Mouse (Mus musculus) megakaryocyte progenitor cell, adult 5-6 weeks (primary cell): Measurements from ENCODE around the gene Ska3. TPM values are rescaled to one million over a fixed set of nuclear protein-coding genes. Genes with fewer than 3 reads are reported as not detected.
"Not testable (repeated sequence)": the region's sequence is repeated elsewhere in the genome, so short reads cannot be mapped to it uniquely, and the experiment has no call there.

Experiments
- ATAC-seq: replicated peaks from 2 replicates; pipeline ENCODE4 v1.8.0; 2016; ENCODE audit warnings: mild to moderate bottlenecking, moderate TSS enrichment, inconsistent platforms; ENCODE audit not compliant: poor library complexity
- total RNA-seq, 2 experiments: library from RNA; stranded (forward) in 1 of 2; stranded (reverse) in 1 of 2; fragments of 157-497, 149-512 nt in 1 of 2; fragments of 200-1000 nt in 1 of 2; gene quantifications; 2 replicates each; pipeline versions ENCODE4 v1.2.3 to v1.2.4; 2015 to 2017

Gene Ska3
- 34.8 and 40.9 TPM in 2 replicates for total RNA-seq (2015)
- total RNA-seq (2017) = 27.3 and 42.0 TPM in 2 replicates

DNA sequence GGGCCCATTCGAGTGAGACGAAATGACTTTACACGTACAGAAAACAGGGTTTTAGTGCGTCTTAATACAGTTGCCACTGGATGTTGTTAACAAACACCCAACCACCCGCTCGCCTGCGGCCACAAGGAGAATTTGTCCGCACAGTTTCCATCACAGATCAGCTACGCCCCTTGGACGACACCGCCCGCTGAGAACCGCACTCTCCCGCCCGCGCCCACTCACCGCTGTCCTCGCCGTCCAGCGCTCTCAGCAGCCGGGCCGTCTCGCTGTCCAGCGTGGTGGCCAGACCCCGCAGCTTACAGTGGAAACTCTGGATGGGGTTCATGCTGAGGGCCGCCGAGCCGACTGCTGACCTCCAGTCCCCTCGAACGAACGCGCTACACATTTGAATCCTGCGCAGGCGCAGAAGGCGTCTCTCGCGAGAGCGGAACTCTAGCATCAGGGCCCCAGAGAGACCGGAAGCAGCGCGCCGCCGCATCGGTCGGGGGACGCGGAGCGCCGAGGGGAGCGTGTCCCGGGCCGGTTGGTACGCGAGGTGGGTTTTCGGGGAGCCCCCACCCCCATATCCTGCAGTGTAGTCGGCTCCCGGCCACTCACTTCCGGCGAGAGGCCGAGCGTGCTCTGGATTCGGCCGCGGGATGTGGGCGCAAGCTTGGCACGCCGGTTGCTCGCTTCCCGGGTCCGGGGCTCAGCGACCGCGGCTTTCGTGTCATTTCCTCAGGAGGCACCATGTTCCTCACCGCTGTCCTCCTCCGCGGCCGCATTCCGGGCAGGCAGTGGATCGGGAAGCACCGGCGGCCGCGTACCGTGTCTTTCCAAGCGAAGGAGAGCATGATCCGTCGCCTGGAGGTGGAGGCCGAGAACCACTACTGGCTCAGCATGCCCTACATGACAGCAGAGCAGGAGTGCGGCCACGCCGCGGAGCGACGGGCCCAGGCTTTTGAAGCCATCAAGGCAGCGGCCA lies at the start of gene Ska3, which contains the start of gene Mrpl57:
Ska3 (minus strand) TSS at position 398 of the 964 bp plus-strand sequence.
Mrpl57 (plus strand) TSS at position 447 of the 964 bp plus-strand sequence.
- ATAC-seq = peak; percentile 88

DNA sequence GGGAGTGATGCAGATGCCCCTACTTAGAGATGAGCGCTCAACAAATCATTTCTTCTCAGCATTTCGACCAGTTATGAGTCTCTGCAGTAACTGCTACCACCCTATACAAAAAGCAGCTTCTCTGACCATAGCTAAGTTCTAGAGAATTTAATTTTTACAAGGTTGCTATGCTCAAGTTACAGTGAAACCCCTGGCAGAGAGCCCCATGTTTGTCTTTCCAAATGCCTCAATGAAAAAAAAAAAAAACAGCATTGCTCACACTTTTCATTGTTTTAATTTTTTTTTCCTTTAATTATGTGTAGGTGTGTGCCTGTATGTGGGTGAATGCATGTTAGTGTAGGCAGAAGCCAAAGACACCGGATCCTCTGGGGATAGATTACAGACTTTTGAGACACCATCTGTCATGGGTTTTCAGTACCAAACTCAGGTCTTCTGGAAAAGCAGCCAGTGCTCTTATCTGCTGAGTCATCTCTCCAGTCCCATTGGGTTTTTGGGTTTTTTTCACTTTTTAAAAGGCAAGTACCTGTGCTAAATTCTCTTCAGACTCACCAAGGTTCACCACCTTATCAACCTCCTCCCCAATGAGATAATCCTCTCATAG lies 40.8 kb upstream of the Ska3 start:
- no peak for ATAC-seq

GRCm38 (mm10) chr14:57865256-57865655 lies 39.3 kb upstream of the Ska3 start:
- ATAC-seq = no peak

- ATAC-seq = no peak
Observed at GRCm38 (mm10) chr14:57863129-57863528, 37.1 kb upstream of the Ska3 start.

DNA sequence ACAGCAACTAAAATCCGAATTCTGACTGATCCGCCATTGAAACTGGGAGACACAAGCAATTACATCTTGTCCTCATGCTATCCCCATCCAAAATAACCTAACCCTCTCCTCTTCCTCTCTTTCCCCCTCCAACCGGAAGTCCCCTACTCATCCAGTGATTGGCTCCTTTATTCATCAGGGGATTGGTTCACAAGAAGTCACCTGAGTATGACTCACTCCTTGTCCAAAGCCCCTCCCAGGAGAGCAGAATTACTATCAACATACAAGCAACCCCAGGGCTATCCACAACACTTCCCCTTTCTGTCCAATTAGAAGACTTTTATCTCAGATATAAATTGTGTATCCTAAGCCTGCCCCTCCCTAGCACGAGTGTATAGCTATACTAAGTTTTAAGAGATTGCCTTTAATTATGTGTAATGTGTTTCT lies 36.0 kb upstream of the Ska3 start:
- peak; percentile 61 for ATAC-seq

DNA sequence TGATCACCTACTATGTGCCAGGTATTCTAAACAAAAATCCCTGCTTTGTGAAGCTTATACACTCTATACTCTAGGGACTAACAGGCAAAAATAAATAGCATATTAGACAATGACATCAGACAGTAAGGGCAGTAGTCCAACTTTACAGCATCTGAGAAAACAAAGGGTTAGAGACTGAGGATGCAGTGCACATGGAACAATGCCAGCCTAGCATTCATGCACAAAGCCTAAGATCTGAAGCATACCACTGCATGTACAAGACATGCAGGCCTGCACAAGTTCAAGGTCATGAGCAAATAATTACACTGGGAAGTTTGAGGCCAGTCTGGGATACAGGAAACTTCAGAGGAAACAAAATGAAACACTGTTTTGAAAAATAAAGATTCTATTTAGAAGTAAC lies 33.5 kb upstream of the Ska3 start:
- no peak for ATAC-seq

- ATAC-seq = no peak
Observed at GRCm38 (mm10) chr14:57858601-57859000, 32.6 kb upstream of the Ska3 start.

- ATAC-seq = not testable (repeated sequence)
Observed at GRCm38 (mm10) chr14:57856037-57856436, 30.1 kb upstream of the Ska3 start.

DNA sequence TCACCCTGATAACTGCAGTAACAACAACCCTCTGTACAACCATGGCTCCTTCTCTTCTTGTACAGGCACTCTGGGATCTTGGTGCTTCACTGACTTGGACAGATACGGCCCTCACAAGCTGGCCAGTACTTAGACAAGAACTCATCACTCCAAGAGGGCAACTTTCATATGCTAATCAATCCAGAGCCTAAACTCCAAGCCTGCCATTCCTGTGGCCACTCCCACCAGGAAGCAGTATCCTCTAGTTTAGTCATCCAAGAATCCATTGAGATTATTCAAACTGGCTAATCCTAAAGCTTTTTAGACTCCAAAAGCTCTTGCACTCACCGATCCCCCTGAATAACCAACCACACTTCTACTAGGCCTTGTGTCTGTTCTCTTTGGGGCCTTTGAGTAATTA lies 27.0 kb upstream of the Ska3 start:
- ATAC-seq = no peak

DNA sequence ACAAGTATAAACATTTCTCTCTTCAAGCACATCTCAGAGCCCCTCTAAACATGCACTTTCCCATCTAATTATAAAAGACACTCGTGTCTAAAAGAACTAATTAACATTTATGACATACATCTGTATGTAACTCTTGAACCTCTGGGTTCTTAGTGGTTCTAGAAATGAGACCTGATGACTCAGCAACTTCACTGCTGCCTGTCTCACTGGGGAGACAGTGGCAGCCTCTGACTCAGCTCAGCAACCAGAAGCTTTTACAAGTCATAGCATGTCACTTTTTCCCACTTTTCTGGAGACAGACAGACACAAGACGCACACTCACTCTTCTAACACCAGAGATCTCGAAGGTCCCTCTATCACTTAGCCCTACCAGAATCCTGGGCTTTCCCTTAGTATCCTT lies 24.3 kb upstream of the Ska3 start:
- ATAC-seq = no peak

DNA sequence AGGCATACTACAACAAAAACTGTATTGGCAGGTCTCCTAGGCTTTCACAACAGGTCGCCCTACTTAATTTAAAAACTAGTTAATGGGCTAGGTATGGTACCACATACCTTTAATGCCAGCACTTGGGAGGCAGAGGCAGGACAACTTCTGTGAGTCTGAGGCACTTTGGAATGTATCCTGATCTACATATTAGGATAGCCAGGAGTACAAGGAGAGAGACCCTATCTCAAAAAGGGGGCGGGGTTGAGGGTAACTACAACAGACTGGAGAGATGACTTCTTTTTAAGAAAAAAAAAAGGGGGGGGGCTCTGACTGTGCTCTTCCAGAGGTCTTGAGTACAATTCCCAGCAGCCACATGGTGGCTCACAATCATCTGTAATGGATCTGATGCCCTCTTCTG lies 22.7 kb upstream of the Ska3 start:
- ATAC-seq = no peak

GRCm38 (mm10) chr14:57848061-57848460 lies 22.1 kb upstream of the Ska3 start:
- ATAC-seq = not testable (repeated sequence)

DNA sequence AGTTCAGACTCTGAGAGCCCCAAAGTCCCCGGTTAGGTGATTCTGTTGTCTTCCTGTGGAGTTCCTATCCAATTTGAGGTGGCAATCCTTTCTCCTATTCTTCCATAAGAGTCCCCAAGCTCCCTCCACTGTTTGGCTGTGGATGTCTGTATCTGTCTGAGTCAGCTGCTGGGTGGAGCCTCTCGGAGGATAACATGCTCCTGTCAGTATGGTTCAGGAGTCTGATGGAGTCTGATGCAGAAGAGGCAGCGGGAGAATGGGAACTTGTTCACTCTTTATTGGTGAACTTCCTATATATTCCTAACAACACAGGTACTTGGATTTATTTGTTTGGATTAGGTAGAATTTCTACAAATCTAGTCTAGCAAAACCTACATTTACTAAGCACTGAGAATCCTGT lies 18.6 kb upstream of the Ska3 start:
- ATAC-seq = no peak

DNA sequence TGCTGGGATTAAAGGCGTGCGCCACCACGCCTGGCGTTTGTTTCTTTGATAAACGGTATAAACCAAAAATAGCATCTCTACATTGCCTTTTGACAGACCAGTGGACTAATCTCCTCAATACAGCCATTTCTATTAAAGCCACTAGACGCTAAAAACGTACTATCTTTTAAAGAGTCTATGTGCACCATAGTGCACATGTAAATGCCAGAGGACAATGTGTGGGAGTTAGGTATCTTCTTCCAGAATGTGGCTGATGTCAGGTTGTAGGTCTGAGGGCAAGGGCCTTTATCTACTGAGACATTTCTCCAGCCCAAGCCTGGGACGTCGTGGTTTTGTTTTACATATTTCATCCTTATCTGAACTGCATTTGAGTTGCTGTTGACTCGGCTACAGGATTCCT lies 9.2 kb upstream of the Ska3 start:
- ATAC-seq = peak; percentile 99

GRCm38 (mm10) chr14:57833526-57833925 lies 7.5 kb upstream of the Ska3 start:
- ATAC-seq = no peak

GRCm38 (mm10) chr14:57827284-57827683 lies 1.3 kb upstream of the Ska3 start:
- ATAC-seq = no peak; the same call in 1 of the 2 replicates

DNA sequence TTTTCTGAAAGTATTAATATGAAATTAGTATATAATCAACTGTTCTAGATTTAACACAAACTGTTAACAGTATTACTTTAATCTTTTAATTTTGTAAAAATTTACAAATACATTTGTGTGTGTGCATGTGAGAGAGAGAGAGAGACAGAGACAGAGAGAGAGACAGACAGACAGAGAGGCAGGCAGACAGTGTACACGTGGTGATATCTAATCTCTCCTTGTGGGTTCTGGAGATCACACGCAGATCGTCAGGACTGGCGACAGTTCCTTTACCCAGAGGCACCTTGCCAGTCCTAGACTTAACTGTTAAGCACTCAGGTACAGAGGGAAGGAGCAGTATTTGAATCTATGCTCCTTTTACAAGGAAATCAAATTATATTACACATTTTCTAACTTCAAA lies 5.1 kb downstream of the Ska3 start:
- ATAC-seq = no peak

GRCm38 (mm10) chr14:57811844-57812243 lies 14.1 kb downstream of the Ska3 start:
- no peak for ATAC-seq

DNA sequence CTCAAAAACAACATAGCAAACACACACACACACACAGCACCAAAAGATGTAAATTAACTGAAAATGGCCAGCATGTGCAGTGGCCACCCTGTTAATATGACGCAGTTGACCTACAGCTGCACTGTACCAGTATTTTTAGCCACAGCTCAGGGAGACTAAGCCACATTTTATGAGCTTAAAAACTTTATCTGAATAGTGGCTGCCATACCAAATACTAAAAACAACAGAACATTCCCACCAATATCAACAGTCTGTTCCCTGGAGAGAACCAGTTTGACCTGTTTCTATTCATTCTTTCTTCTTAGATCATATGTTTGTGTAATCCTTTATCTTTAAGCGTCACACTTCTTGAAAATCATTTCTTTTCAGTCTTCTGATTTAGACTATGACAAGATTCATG lies 15.1 kb downstream of the Ska3 start:
- ATAC-seq = no peak

DNA sequence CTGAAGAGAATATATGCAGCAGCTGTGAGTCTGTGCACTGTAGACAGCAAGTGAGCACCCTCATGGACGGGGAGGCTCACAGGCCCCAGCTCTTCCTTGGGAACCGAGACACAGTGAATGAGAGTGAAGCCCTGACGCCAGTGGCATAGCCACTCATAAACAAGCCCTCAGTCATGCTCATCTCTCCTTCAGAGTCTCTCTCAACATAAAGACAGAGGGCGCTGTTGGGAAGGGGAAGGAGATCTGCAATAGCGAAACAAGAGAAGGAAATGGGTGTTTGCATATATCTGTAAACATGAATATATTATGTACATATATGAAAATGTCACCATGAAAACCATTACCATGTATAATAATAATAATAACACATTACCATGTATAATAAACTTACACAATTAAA lies 17.4 kb downstream of the Ska3 start:
- peak; percentile 96 for ATAC-seq

DNA sequence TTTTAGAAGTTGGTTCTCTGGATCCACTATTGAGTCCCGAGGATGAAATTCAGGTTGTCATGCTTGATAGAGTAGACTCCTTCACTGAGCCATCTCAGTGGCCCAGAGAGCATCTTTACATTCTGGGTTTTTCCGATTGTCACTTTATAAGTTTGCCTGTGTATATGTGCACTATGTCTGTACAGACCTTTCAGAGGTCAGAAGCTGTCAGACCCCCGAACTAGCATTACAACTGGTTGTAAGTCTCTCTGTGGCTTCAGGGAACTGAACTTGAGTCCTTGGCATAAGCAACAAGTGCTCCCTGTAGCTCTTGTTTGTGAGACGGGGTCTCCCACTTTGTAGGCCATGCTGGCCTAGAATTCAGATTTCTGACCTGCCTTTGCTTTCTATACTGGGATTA lies 22.3 kb downstream of the Ska3 start:
- no peak for ATAC-seq
